Mouse (Mus musculus) thymus, adult 2 months (tissue): ENCODE data around the gene Bud13.

Experiments used
- CTCF ChIP-seq: fragments of 200-500 bp; IDR thresholded peaks from 2 replicates; pipeline ENCODE4 v1.5.1; 2012; ENCODE audit warnings: mild to moderate bottlenecking, control low read depth, low read length, moderate library complexity, borderline replicate concordance; ENCODE audit not compliant: control insufficient read depth, poor library complexity, insufficient read depth; ENCODE audit errors: extremely low read depth
- POLR2A ChIP-seq: fragments of 200-500 bp; IDR thresholded peaks from 2 replicates; pipeline ENCODE4 v1.6.1; 2012; ENCODE audit warnings: mild to moderate bottlenecking, low read length, control low read depth, moderate library complexity; ENCODE audit not compliant: control insufficient read depth, poor library complexity, insufficient read depth; ENCODE audit errors: extremely low read depth

GRCm38 (mm10) chr9:46274494-46274893 lies 8.3 kb upstream of the Bud13 start:
- TF ChIP-seq CTCF = no peak
- TF ChIP-seq POLR2A = no peak
